In the genomic region with DNA sequence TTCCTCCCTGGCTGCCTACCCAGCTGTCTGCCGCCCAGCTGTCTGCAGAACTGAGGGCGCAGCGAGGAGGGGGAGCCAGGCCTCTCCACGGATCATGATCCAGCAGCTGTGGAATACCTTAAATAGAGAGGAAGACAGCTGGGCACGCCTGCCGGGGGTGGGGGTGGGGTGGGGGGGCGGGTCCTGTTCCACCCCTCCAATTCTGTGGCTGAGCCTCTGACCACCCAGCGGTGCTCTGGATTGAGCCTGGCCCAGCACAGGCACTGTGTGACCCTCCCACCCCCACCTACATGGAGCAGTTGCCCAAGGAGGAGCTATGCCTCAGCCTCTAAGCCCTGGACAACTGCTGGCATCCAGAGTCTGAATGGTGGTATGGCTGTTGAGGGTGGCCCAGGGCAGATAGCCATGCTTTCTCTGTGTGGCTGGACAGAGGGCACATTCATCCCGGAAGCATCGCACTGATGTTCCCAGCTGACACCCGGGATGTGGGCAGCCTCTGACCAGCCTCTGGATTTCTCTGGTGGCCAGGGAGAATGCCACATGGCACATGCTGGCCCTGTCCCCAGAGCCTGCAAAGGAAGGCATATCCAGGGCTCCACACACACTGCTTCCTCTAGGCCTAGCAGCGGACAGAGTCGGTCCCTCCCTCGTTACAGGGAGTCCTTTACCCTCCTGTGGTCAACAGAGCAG, we compare ENCODE assay signal across 9 mouse cellular contexts.
DNase-seq lines count a peak whose midpoint lies in the region; ATAC-seq lines count a peak whose summit lies in the region.
"Had no signal": no experiment of that assay in that cellular context is flagged by ENCODE, and none has a peak within 500 bp of the region (broad histone marks: within the 10 kb centered on the region; RNA-seq: fewer than 3 reads in every experiment).

No protein-coding gene starts in this region.

- 63% methylated on average over 14 of the region's 14 CpGs for WGBS in hindbrain, embryonic 10.5 days
- 69% methylated on average over 14 of the region's 14 CpGs for WGBS in hindbrain, embryonic 11.5 days
- WGBS in stomach, embryonic 16.5 days, result 65% methylated on average over 14 of the region's 14 CpGs

- H3K27ac ChIP-seq in hindbrain, embryonic 10.5 days, result peak overlapping the region; percentile 77
- H3K27ac ChIP-seq in hindbrain, embryonic 11.5 days (ENCODE audit: low read depth, low read length), result no peak overlapping the region
- H3K27ac ChIP-seq in stomach, embryonic 16.5 days (ENCODE audit: low read length), result peak overlapping the region; percentile 92

- no peak; the same call in 1 of the 2 replicates for ATAC-seq in hindbrain, embryonic 11.5 days (ENCODE audit: low FRiP score)
- peak; percentile 71 for ATAC-seq in stomach, embryonic 16.5 days (ENCODE audit: insufficient read depth, low FRiP score)

- no peak overlapping the region for H3K4me3 ChIP-seq in hindbrain, embryonic 10.5 days
- no peak overlapping the region for H3K4me3 ChIP-seq in hindbrain, embryonic 11.5 days (ENCODE audit: low read depth, low read length)
- no peak overlapping the region for H3K4me3 ChIP-seq in stomach, embryonic 16.5 days (replicated peaks; ENCODE audit: low read length)

- no peaks in the 10 kb centered on the region for H3K9me3 ChIP-seq in hindbrain, embryonic 10.5 days
- H3K9me3 ChIP-seq in hindbrain, embryonic 11.5 days (ENCODE audit: control insufficient read depth, low read length), result no peaks in the 10 kb centered on the region
- no peaks in the 10 kb centered on the region for H3K9me3 ChIP-seq in stomach, embryonic 16.5 days (replicated peaks; ENCODE audit: control insufficient read depth, low read length)

- H3K9ac ChIP-seq in hindbrain, embryonic 11.5 days (ENCODE audit: low read depth, low read length), result no peak overlapping the region
- peak overlapping the region; percentile 64; the same call in 1 of the 2 replicates for H3K9ac ChIP-seq in stomach, embryonic 16.5 days (ENCODE audit: low read length)

- peaks cover 68% of the 10 kb centered on the region for H3K36me3 ChIP-seq in hindbrain, embryonic 10.5 days
- 0 out of 2 replicates have a peak, but pooled peaks cover 3% of the 10 kb centered on the region for H3K36me3 ChIP-seq in hindbrain, embryonic 11.5 days (ENCODE audit: control insufficient read depth, insufficient read depth, low read length)
- 0 out of 2 replicates have a peak, but pooled peaks cover under 1% of the 10 kb centered on the region for H3K36me3 ChIP-seq in stomach, embryonic 16.5 days (ENCODE audit: control insufficient read depth, insufficient read depth, low read length)

- no peak for DNase-seq in hindbrain, embryonic 10.5 days (ENCODE audit: low spot score)
- DNase-seq in hindbrain, embryonic 11.5 days (ENCODE audit: low spot score), result no peak
- DNase-seq in thymus, postnatal 14 days, result peak; percentile 27
- DNase-seq in thymus, postnatal 25 days, result no peak
- peak; percentile 44 to 47 for DNase-seq in layer of hippocampus, adult 8-10 months (ENCODE audit: low spot score in 2 of 2)
- no peak for DNase-seq in urinary bladder, postnatal 4 days (ENCODE audit: low spot score in 2 of 2)
- no peak for DNase-seq in left cerebral cortex, adult 18-20 months (ENCODE audit: low spot score in 2 of 2)
- DNase-seq: embryo, embryonic 11 days had no signal

- H3K4me1 ChIP-seq in hindbrain, embryonic 10.5 days (replicated peaks), result peaks cover 31% of the 10 kb centered on the region
- peaks cover 8% of the 10 kb centered on the region for H3K4me1 ChIP-seq in hindbrain, embryonic 11.5 days (replicated peaks; ENCODE audit: control insufficient read depth, insufficient read depth, low read length)
- H3K4me1 ChIP-seq in stomach, embryonic 16.5 days (ENCODE audit: control insufficient read depth, insufficient read depth, low read length), result peaks cover 15% of the 10 kb centered on the region

- H3K27me3 ChIP-seq in hindbrain, embryonic 10.5 days (ENCODE audit: insufficient read depth, poor library complexity, severe bottlenecking), result no peaks in the 10 kb centered on the region
- H3K27me3 ChIP-seq in hindbrain, embryonic 11.5 days (ENCODE audit: control insufficient read depth, insufficient read depth, low read length), result no peaks in the 10 kb centered on the region
- no peaks in the 10 kb centered on the region for H3K27me3 ChIP-seq in stomach, embryonic 16.5 days (ENCODE audit: control insufficient read depth, insufficient read depth, low read length)

- no peak overlapping the region for H3K4me2 ChIP-seq in hindbrain, embryonic 11.5 days (replicated peaks; ENCODE audit: low read depth, low read length)
- peak overlapping the region; percentile 22; the same call in 1 of the 2 replicates for H3K4me2 ChIP-seq in stomach, embryonic 16.5 days (ENCODE audit: low read depth, low read length)

Comparison
In these comparisons a context has a peak if more than half of its experiments do, and no peak if none do; other contexts are left out.
1. DNase-seq: peak in thymus, postnatal 14 days (single experiment) and layer of hippocampus, adult 8-10 months (2 of 2); none in hindbrain, embryonic 10.5 days (single experiment), hindbrain, embryonic 11.5 days (single experiment), thymus, postnatal 25 days (single experiment), urinary bladder, postnatal 4 days (0 of 2) and left cerebral cortex, adult 18-20 months (0 of 2).